Mouse (Mus musculus): ENCODE results near the gene Cfap77.
A peak's percentile ranks its signal among the peaks of the same experiment; 100 is the strongest.

Gene Cfap77

DNA sequence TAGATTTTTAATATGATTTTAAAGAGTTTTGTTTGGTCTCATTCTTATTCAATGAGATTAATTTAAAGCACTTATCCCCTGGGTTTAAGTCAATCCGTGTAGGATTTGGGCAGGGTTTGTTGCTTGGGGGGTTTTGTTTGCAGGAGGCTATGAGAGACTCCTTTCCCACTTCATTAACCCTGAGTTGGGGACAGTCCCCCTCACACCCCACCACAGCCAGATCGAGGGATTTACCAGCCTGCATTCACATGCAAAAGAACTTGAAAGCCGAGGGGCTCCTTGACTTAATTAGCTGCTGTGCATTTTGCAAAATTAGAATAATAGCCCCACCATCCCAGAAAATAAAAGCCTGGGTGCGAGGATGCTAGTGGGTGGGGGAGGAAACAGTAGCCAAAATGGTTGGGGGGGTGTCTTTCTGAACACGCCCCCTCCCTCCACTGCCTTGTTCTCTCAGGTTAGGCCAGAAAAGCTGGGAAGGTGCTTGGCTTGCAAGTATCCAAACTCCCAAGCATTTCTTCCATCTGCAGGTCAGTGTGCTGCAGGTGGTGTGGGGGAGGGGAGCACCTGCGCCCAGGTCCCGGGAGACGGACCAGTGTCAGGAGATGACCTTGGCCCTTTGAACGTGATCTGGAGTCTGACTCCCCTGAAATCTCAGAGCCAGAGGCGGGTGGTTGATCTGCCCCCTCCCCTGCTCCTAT lies 147.0 kb downstream of the Cfap77 start:
- no peak for DNase-seq (ENCODE audit: low read depth, low spot score)

DNA sequence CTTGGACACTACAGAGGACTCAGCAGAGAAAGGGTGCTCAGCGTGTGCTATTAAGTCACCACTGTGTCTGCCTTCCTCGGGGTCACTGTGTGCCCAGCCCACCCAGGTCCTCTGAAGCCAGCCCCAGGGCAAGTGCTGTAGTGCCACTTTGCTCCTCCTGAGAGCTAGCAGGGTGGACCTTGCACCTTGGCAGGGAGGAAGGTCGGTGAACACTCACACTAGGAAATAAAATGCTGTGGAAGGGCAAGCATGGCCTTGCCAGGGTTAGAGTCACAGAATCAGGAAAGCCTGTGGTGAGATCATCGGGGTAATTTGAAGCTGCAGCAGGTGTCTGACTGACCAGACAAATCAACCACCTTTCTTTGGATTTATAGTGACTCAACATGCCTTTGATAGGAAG lies 149.3 kb downstream of the Cfap77 start:
- DNase-seq (ENCODE audit: low read depth, low spot score) = no peak

DNA sequence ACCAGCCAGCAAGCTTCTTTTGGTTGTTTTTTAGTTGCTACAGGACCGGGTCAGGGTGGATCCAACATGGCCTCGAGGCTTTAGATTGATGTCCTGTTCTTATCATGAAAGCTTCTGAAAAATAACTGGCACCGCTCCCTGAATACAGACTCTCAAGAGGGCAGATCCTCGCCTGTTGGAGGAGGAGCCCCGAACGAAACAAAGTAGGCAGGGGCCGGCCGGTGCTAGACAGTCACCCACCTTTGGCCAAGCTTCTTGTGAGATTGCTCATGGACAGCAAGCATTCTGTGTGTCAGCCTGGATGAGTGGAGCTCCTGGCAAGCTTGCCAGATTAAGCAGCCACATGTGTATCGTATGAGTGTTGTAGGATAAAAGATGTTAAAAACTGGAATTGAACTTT lies 150.1 kb downstream of the Cfap77 start:
- DNase-seq (ENCODE audit: low read depth, low spot score) = no peak

DNA sequence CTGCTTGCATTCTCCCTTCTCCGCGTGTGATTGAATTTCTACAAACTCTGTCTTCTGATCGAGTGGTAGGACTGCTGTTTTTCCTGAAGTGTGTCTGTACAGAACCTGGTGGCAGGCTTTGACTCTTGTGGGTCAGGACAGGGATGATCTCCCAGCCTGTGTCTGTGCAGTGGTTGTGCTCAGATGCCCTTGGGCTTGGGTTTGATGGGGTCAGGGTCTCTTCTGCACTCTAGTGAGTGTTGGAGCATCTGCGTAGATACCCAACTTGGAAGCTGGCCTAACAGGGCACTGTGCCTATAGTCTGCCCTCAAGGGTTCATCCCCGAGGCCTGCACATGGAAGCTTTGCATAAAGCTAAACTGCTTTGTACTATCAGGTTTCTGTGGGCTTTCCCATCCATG lies 151.0 kb downstream of the Cfap77 start:
- no peak for DNase-seq (ENCODE audit: low read depth, low spot score)

DNA sequence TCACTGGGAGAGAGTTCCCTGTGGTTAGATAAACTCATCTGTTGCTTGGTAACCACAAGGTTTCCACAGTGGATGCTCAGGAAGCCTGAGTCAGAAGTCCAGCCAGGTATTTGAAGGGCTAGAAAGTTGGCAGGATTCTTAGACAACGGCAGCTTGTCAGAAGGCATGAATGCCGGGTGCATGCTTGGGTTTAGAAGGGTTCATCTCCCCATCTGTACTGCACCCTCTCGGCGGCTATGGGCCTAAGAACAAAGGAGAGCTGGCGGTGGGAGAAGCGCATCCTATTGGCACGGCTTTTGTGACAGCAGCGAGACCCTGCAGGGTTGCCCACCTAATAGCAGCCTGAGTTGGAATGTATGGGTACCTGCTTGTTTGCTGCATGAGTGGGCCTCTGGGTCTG lies 152.6 kb downstream of the Cfap77 start:
- no peak for DNase-seq (ENCODE audit: low read depth, low spot score)

DNA sequence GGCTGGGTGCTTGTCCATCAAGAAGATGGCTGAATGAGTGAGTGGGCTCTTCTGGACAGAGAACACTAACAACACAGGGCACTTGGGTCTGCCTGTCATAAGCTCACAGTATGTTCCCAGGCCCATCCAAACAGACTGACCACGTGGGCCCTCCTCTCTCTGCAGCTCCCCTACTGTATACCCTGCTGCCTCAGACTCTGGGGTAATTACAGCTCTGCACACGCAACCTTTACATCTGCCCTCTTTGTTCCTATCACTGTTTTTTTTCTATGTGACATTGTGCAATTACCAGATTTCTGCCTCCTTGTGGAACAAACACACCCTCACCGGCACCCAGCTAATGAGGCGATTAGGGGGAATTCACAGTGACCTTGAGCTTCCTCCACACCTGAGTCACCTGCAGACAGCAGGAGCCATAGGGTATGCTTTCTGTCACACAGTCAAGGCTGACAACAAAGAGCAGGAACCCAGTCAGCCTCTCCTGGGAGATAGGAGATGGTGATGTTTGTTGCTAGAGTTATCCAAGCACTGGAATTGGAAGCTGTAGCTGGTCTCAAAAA lies 157.4 kb downstream of the Cfap77 start:
- DNase-seq (ENCODE audit: low read depth, low spot score) = no peak

DNA sequence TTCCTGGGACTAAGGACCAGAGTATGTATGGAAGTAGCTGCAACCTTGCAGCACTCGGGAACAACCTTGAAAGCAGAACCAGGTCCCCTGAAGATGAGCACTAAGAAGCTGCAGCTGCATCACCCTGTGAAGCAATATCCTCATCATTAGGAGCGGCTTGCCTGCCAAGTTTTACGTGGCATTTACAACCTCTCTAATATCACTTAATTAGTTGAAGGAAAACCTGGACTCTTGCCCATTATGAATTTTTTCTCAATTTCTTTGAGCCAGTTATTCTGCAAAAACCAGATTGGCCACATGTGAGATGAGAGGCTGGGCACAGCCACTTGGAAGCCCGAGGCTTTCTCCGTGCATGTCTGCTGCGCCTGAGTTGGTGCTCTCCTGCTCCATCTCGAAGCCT lies 159.0 kb downstream of the Cfap77 start:
- no peak for DNase-seq (ENCODE audit: low read depth, low spot score)

DNA sequence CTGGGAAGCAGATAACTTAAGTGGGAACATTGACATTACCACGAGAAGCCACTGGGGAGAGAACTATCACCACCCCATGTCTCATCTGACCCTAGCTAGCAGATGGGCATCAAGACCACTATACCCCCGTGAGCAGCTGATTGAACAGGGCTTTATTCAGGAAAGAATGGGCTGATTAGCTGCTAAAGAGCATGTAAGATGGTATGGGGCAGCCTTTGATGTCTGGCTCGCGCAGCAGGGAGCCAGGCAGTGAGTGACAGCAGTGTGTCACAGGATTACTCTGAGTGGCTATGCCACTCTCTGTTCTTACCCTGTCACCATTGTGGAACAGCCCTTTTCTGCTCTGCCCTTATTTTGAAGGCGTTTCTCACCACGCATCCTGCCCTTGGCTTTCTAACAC lies 161.3 kb downstream of the Cfap77 start:
- DNase-seq (ENCODE audit: low read depth, low spot score) = no peak

DNA sequence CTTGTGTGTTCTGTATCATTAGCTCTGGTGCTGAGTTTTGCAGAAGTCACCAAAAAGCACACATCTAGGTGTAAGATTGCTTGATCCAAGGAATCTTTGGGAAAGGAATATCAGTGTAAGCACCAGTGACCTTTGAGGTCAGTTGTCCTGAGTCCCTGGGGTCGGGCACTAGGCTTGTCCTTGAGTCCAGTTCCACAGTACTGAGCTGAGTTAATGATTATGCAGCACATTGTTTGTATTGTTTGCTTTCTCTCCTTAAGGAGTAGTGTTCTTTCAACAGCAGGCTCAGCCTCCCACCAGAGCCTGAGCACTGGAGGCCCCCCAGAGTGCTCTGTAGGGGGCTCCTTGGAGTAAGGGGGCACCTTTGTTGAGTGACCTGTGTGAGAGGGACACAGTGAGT lies 162.1 kb downstream of the Cfap77 start:
- no peak for DNase-seq (ENCODE audit: low read depth, low spot score)

DNA sequence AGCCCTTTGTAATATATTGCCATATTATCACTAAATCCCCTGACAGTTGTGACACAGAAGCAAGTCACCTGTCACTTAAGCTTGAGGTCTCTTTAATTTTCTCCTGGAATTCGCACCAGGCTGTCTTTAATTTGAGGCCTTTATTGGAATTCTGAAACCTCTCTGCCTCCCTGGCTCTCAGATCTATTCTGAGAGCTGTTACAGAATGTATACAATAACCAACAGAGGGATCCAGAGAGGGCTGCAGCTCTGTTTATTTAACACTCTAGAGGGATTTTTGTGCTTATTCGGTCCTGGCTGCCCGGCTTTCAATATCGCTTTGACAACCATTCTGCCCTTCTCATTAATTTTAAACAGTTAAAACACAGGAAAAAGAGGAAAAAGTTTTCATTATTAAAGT lies 170.0 kb downstream of the Cfap77 start:
- no peak for DNase-seq (ENCODE audit: low read depth, low spot score)

DNA sequence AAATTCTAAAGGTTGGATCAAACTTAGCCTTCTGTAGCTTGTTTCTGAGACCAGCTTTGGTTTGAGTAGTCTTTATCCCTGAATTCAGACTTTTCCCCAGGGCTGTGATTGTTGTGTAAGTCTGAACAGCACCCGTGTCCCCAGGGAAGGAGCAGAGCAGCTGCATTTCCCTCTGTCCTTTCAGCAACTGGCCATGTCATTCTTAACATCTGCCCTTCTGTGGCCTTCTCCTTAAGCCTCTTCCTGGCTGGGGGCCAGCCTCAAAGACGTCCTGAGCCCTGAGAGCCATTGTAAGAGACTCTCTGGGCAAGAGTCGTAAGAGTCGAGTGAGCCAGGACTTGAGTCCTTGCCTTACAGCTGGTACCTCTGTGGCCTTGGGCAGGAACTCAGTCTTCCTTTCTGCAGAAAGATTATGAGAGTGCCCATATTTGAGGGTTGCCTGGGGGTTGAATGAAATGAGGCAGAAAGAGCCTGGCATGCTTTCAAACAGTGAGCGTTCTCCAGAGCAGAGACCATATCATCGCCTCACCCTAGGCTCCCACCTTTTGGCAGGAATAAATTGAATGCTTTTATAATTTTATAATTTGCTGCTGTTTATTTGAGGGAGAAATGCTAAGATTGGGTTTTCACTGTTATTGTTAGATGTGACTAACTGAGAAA lies 171.9 kb downstream of the Cfap77 start:
- peak; percentile 54 for DNase-seq (ENCODE audit: low read depth, low spot score)

DNA sequence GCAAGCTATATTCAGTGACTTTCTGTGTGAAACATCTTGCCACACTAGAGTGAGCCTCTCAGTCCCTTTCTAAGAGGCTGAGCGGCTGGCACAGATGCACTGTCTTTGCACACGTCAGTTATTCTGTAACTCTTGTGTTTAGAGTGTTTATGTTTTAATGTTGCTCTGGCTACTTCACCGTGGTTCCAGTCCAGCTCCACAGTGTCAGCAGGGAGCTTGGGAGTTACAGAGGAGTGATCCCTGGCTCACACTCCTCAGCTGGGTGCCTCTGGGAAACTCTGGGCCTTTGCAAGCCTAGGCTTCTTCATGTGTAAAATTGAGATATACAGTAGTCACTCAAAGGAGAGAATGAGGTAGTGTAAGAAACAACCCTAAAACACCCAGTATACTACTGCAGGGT lies 172.8 kb downstream of the Cfap77 start:
- DNase-seq (ENCODE audit: low read depth, low spot score) = no peak

DNA sequence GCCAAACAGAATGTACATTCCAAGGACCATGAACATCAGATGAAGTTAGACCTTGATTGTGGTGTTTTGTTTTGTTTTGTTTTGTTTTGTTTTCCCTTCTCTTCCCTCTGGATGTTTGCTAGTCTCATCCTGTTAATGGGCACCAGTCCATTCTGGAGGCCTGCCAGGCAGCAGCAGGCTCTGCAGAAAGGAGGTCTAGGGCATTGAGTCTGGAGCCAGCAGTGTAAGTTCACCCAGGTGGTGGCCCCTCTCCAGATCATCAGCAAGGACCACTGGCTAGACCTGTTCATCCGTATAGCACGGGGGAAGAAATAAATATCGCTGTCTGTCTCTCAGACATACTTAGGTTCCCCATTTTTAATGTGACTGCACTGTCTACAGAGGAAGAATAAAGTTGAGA lies 173.6 kb downstream of the Cfap77 start:
- no peak for DNase-seq (ENCODE audit: low read depth, low spot score)

Data from skeletal muscle tissue, adult 2 months (tissue).